In the genomic region with DNA sequence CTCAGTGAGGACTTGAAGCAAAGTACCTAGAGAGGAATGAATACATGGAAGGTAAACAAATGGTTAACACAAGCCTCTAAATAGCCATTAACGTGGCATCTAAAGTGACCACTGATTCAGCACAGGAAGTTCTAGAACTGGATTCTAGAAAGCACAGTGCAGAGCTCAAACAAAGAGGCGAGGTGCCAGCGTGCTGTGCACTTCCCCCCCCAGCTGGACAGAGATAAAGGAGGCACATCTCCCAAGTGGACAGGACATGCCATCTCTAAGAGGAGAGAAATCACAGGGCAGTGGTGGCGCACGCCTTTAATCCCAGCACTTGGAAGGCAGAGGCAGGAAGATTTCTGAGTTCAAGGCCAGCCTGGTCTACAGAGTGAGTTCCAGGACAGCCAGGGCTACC, we compare ENCODE assay signal across 15 mouse cellular contexts.
"Had no signal": no experiment of that assay in that cellular context is flagged by ENCODE, and none has a peak within 500 bp of the region (broad histone marks: within the 10 kb centered on the region; RNA-seq: fewer than 3 reads in every experiment).

No protein-coding gene starts in this region.

- DNase-seq: kidney, adult 18-20 months; kidney, postnatal 14 days; liver, embryonic 13.5 days; liver, postnatal 0 days; retina, postnatal 1 day; right cerebral cortex, postnatal 4 days; spleen, adult 18-20 months; thymus, postnatal 4 days had no signal

- H3K9ac ChIP-seq: liver, embryonic 13.5 days; liver, postnatal 0 days; midbrain, embryonic 15.5 days; stomach, embryonic 15.5 days had no signal

- H3K9me3 ChIP-seq: limb, embryonic 10.5 days; liver, embryonic 13.5 days; megakaryocyte, embryonic 14.5 days; midbrain, embryonic 15.5 days; neural tube, embryonic 13.5 days; stomach, embryonic 15.5 days had no signal

- H3K27ac ChIP-seq: limb, embryonic 10.5 days; liver, embryonic 13.5 days; macrophage; midbrain, embryonic 15.5 days; neural tube, embryonic 13.5 days; stomach, embryonic 15.5 days had no signal

- ATAC-seq: liver, postnatal 0 days; midbrain, embryonic 15.5 days had no signal

- H3K4me3 ChIP-seq: left cerebral cortex, adult 2 months; megakaryocyte, embryonic 14.5 days; stomach, embryonic 15.5 days had no signal

- H3K27me3 ChIP-seq: liver, embryonic 13.5 days; megakaryocyte, embryonic 14.5 days; midbrain, embryonic 15.5 days; neural tube, embryonic 13.5 days; stomach, embryonic 15.5 days had no signal

- H3K36me3 ChIP-seq: midbrain, embryonic 15.5 days had no signal
